Mouse (Mus musculus): ENCODE measurements around the gene Serinc2. TPM values are rescaled to one million over a fixed set of nuclear protein-coding genes. Genes with fewer than 3 reads are reported as not detected.
A peak's percentile ranks its signal among the peaks of the same experiment; 100 is the strongest.

The Serinc2 gene
- polyA plus RNA-seq (2012; rRNA removed): 84.7 and 87.7 TPM in 2 replicates

GRCm38 (mm10) chr4:130279105-130279504, at the start of gene Serinc2:
Serinc2 (minus strand) TSS chr4:130279205.
- DNase-seq (ENCODE audit: low spot score): no peak

- no peak for DNase-seq (ENCODE audit: low spot score)
These were observed 48.4 kb upstream of the Serinc2 start for GRCm38 (mm10) chr4:130327366-130327765.

- DNase-seq (ENCODE audit: low spot score): no peak
These were observed 46.4 kb upstream of the Serinc2 start for GRCm38 (mm10) chr4:130325446-130325845.

- no peak for DNase-seq (ENCODE audit: low spot score)
These were observed 44.6 kb upstream of the Serinc2 start for GRCm38 (mm10) chr4:130323607-130324006.

- DNase-seq (ENCODE audit: low spot score): no peak
These were observed 44.2 kb upstream of the Serinc2 start for GRCm38 (mm10) chr4:130323165-130323564.

GRCm38 (mm10) chr4:130322567-130322966, 43.6 kb upstream of the Serinc2 start:
- no peak for DNase-seq (ENCODE audit: low spot score)

- no peak for DNase-seq (ENCODE audit: low spot score)
These were observed 42.6 kb upstream of the Serinc2 start for GRCm38 (mm10) chr4:130321640-130322039.

GRCm38 (mm10) chr4:130319564-130319963, 40.6 kb upstream of the Serinc2 start:
- no peak for DNase-seq (ENCODE audit: low spot score)

- no peak for DNase-seq (ENCODE audit: low spot score)
These were observed 39.1 kb upstream of the Serinc2 start for GRCm38 (mm10) chr4:130318122-130318521.

- DNase-seq (ENCODE audit: low spot score): no peak
These were observed 37.7 kb upstream of the Serinc2 start for GRCm38 (mm10) chr4:130316691-130317090.

GRCm38 (mm10) chr4:130315771-130316527, 36.9 kb upstream of the Serinc2 start:
- DNase-seq (ENCODE audit: low spot score): no peak

GRCm38 (mm10) chr4:130313552-130313951, 34.5 kb upstream of the Serinc2 start:
- no peak for DNase-seq (ENCODE audit: low spot score)

- DNase-seq (ENCODE audit: low spot score): no peak
These were observed 33.5 kb upstream of the Serinc2 start for GRCm38 (mm10) chr4:130312526-130312925.

- DNase-seq (ENCODE audit: low spot score): no peak
These were observed 30.2 kb upstream of the Serinc2 start for GRCm38 (mm10) chr4:130309254-130309653.

GRCm38 (mm10) chr4:130308231-130309081, 29.5 kb upstream of the Serinc2 start, which contains the start of the genes Fabp3 and Gm10570:
Fabp3 (plus strand) TSS chr4:130308595.
Gm10570 (minus strand) TSS chr4:130308674.
- peak; percentile 41 for DNase-seq (ENCODE audit: low spot score)

- DNase-seq (ENCODE audit: low spot score): peak; percentile 32
These were observed 28.8 kb upstream of the Serinc2 start for GRCm38 (mm10) chr4:130307851-130308230.

- no peak for DNase-seq (ENCODE audit: low spot score)
These were observed 28.0 kb upstream of the Serinc2 start for GRCm38 (mm10) chr4:130306796-130307630.

GRCm38 (mm10) chr4:130304746-130305145, 25.7 kb upstream of the Serinc2 start:
- no peak for DNase-seq (ENCODE audit: low spot score)

- no peak for DNase-seq (ENCODE audit: low spot score)
These were observed 23.4 kb upstream of the Serinc2 start for GRCm38 (mm10) chr4:130302285-130302870.

- no peak for DNase-seq (ENCODE audit: low spot score)
These were observed 20.6 kb upstream of the Serinc2 start for GRCm38 (mm10) chr4:130299629-130300018.

GRCm38 (mm10) chr4:130298877-130299628, 20.0 kb upstream of the Serinc2 start:
- no peak for DNase-seq (ENCODE audit: low spot score)

Measured in urinary bladder, adult 2 months (tissue).